Mouse (Mus musculus) myocyte (in vitro differentiated cells): ENCODE results near the gene Atp6v1g2. TPM values are rescaled to one million over a fixed set of nuclear protein-coding genes. Genes with fewer than 3 reads are reported as not detected.

Experiments used
- H3K27me3 ChIP-seq: one replicate; pipeline ENCODE4 v1.6.1; 2011; ENCODE audit not compliant: control insufficient read depth, insufficient read depth, insufficient read length
- H3K36me3 ChIP-seq: one replicate; pipeline ENCODE4 v1.6.1; 2011; ENCODE audit not compliant: control insufficient read depth, insufficient read depth
- H3K4me2 ChIP-seq: one replicate; pipeline ENCODE4 v1.6.1; 2011; ENCODE audit warnings: low read depth, control low read depth
- H3K4me3 ChIP-seq: one replicate; pipeline ENCODE4 v1.5.1; 2011; ENCODE audit warnings: mild to moderate bottlenecking, control low read depth, moderate library complexity
- H3K79me2 ChIP-seq: one replicate; pipeline ENCODE4 v1.6.1; 2011; ENCODE audit not compliant: control insufficient read depth, insufficient read depth
- H3ac ChIP-seq: one replicate; pipeline ENCODE4 v1.6.1; 2011; ENCODE audit not compliant: control insufficient read depth, insufficient read length
- CEBPB ChIP-seq: IDR thresholded peaks from 2 replicates; pipeline ENCODE4 v1.6.1; 2011; ENCODE audit warnings: mild to moderate bottlenecking, moderate library complexity; ENCODE audit not compliant: poor library complexity, insufficient read depth, severe bottlenecking
- E2F4 ChIP-seq: IDR thresholded peaks from one replicate; pipeline ENCODE4 v1.6.1; 2011; ENCODE audit warnings: mild to moderate bottlenecking, control low read depth, moderate library complexity; ENCODE audit not compliant: insufficient read depth
- MAX ChIP-seq: IDR thresholded peaks from one replicate; pipeline ENCODE4 v1.6.1; 2011; ENCODE audit warnings: low read depth, mild to moderate bottlenecking, control low read depth
- MYOD1 ChIP-seq, 3 experiments: IDR thresholded peaks; one replicate each; pipeline ENCODE4 v1.6.1; 2011; ENCODE audit warnings: control low read depth in 2 of 3, low read depth in 2 of 3, mild to moderate bottlenecking in 2 of 3, moderate library complexity in 1 of 3; ENCODE audit not compliant: insufficient read length in 2 of 3, control insufficient read depth in 1 of 3
- MYOG ChIP-seq, 3 experiments: IDR thresholded peaks; one replicate each; pipeline ENCODE4 v1.6.1; 2011; ENCODE audit warnings: control low read depth in 2 of 3, low read depth in 2 of 3, mild to moderate bottlenecking in 2 of 3; ENCODE audit not compliant: insufficient read length in 2 of 3, control insufficient read depth in 1 of 3, insufficient read depth in 1 of 3
- POLR2A ChIP-seq: IDR thresholded peaks from one replicate; pipeline ENCODE4 v1.6.1; 2011; ENCODE audit warnings: low read depth, mild to moderate bottlenecking, control low read depth, moderate library complexity; ENCODE audit not compliant: insufficient read length
- POLR2AphosphoS2 ChIP-seq: IDR thresholded peaks from one replicate; pipeline ENCODE4 v1.6.1; 2011; ENCODE audit warnings: low read depth, control low read depth; ENCODE audit not compliant: insufficient read length
- REST ChIP-seq: IDR thresholded peaks from one replicate; pipeline ENCODE4 v1.6.1; 2011; ENCODE audit warnings: mild to moderate bottlenecking, control low read depth, moderate library complexity; ENCODE audit not compliant: insufficient read depth, insufficient read length
- SRF ChIP-seq: IDR thresholded peaks from one replicate; pipeline ENCODE4 v1.6.1; 2011; ENCODE audit warnings: low read depth; ENCODE audit not compliant: control insufficient read depth, insufficient read length
- TCF12 ChIP-seq: IDR thresholded peaks from one replicate; pipeline ENCODE4 v1.6.1; 2011; ENCODE audit warnings: mild to moderate bottlenecking, control low read depth; ENCODE audit not compliant: poor library complexity, insufficient read depth, severe bottlenecking
- TCF3 ChIP-seq: IDR thresholded peaks from one replicate; pipeline ENCODE4 v1.6.1; 2011; ENCODE audit warnings: low read depth, control low read depth; ENCODE audit not compliant: insufficient read length
- USF1 ChIP-seq: IDR thresholded peaks from one replicate; pipeline ENCODE4 v1.6.1; 2011; ENCODE audit warnings: low read depth, mild to moderate bottlenecking, control low read depth, moderate library complexity
- polyA plus RNA-seq: library from polyadenylated mRNA; unstranded; fragments of >200 nt; fragmentation: generic; extraction: Trizol; gene quantifications from one replicate; pipeline ENCODE4 v1.2.1, GENCODE M21; 2012; ENCODE audit warnings: missing spikeins

The Atp6v1g2 gene
- polyA plus RNA-seq, 1 experiment: 2.0 TPM

- no peak overlapping the region for H3K4me3 ChIP-seq
- H3K27me3 ChIP-seq: no peaks in the 10 kb centered on the region
- no peaks in the 10 kb centered on the region for H3K79me2 ChIP-seq
- TF ChIP-seq TCF3: no peak
- no peak overlapping the region for H3K4me2 ChIP-seq
- peaks cover 5% of the 10 kb centered on the region for H3K36me3 ChIP-seq
- H3ac ChIP-seq: no peak overlapping the region
These were observed 14.8 kb upstream of the Atp6v1g2 start for GRCm38 (mm10) chr17:35218516-35219193.

- H3K36me3 ChIP-seq: peaks cover 5% of the 10 kb centered on the region
- H3K27me3 ChIP-seq: no peaks in the 10 kb centered on the region
- no peak overlapping the region for H3K4me3 ChIP-seq
- H3K4me2 ChIP-seq: no peak overlapping the region
- TF ChIP-seq MAX: no peak
- no peak for TF ChIP-seq SRF
- no peak for TF ChIP-seq REST
- TF ChIP-seq TCF3: no peak
- TF ChIP-seq MYOD1 (IDR thresholded peaks at IDR 0.05; ENCODE audit: control insufficient read depth in 1 of 3, insufficient read length in 2 of 3, low read depth in 2 of 3): no peak
- TF ChIP-seq CEBPB: no peak
- TF ChIP-seq USF1: no peak
- no peaks in the 10 kb centered on the region for H3K79me2 ChIP-seq
- H3ac ChIP-seq: no peak overlapping the region
These were observed 13.8 kb upstream of the Atp6v1g2 start for GRCm38 (mm10) chr17:35219601-35220041.

- Histone ChIP-seq H3K4me2 (no peak within 1 kb of the TSS), H3K4me3 (no peak within 1 kb of the TSS), H3ac (no peak within 1 kb of the TSS), H3K79me2 (no peaks in the 10 kb centered on the region), H3K27me3 (no peaks in the 10 kb centered on the region), H3K36me3 (peaks cover 5% of the 10 kb centered on the region)
- no peak for TF ChIP-seq TCF12
- no peak for TF ChIP-seq POLR2A
- no peak for TF ChIP-seq TCF3
- no peak for TF ChIP-seq E2F4
- no peak for TF ChIP-seq REST
- no peak for TF ChIP-seq POLR2AphosphoS2
- TF ChIP-seq USF1: no peak
- TF ChIP-seq MYOG (IDR thresholded peaks at IDR 0.05; ENCODE audit: control insufficient read depth in 1 of 3, insufficient read depth in 1 of 3, insufficient read length in 2 of 3, low read depth in 2 of 3): no peak
- TF ChIP-seq CEBPB: no peak
These were observed 13.1 kb upstream of the Atp6v1g2 start, which contains the start of gene Gm16181 for GRCm38 (mm10) chr17:35220156-35220952. Gene Gm16181, plus strand, starts transcription at chr17:35220834.

- Histone ChIP-seq H3K27me3 (no peaks in the 10 kb centered on the region), H3K36me3 (peaks cover 5% of the 10 kb centered on the region), H3ac (no peak overlapping the region), H3K79me2 (no peaks in the 10 kb centered on the region), H3K4me2 (no peak overlapping the region), H3K4me3 (no peak overlapping the region)
- TF ChIP-seq REST: no peak
- no peak for TF ChIP-seq MYOD1 (IDR thresholded peaks at IDR 0.05; ENCODE audit: control insufficient read depth in 1 of 3, insufficient read length in 2 of 3, low read depth in 2 of 3)
- TF ChIP-seq SRF: no peak
- no peak for TF ChIP-seq MYOG (IDR thresholded peaks at IDR 0.05; ENCODE audit: control insufficient read depth in 1 of 3, insufficient read depth in 1 of 3, insufficient read length in 2 of 3, low read depth in 2 of 3)
- no peak for TF ChIP-seq POLR2A
- no peak for TF ChIP-seq TCF3
- TF ChIP-seq TCF12: no peak
- no peak for TF ChIP-seq USF1
- TF ChIP-seq CEBPB: no peak
- no peak for TF ChIP-seq POLR2AphosphoS2
These were observed 11.2 kb upstream of the Atp6v1g2 start for GRCm38 (mm10) chr17:35222299-35222698.

- Histone ChIP-seq H3ac (no peak overlapping the region), H3K4me3 (no peak overlapping the region), H3K36me3 (peaks cover 11% of the 10 kb centered on the region), H3K79me2 (no peaks in the 10 kb centered on the region), H3K4me2 (no peak overlapping the region), H3K27me3 (no peaks in the 10 kb centered on the region)
- TF ChIP-seq USF1: no peak
- no peak for TF ChIP-seq MYOG (IDR thresholded peaks at IDR 0.05; ENCODE audit: control insufficient read depth in 1 of 3, insufficient read depth in 1 of 3, insufficient read length in 2 of 3, low read depth in 2 of 3)
- no peak for TF ChIP-seq TCF12
- TF ChIP-seq POLR2A: no peak
- TF ChIP-seq MYOD1 (IDR thresholded peaks at IDR 0.05; ENCODE audit: control insufficient read depth in 1 of 3, insufficient read length in 2 of 3, low read depth in 2 of 3): no peak
- no peak for TF ChIP-seq REST
- TF ChIP-seq CEBPB: no peak
- TF ChIP-seq POLR2AphosphoS2: no peak
- no peak for TF ChIP-seq SRF
- no peak for TF ChIP-seq MAX
- TF ChIP-seq TCF3: no peak
- TF ChIP-seq E2F4: no peak
These were observed 8.8 kb upstream of the Atp6v1g2 start for GRCm38 (mm10) chr17:35224641-35225040.
